Mouse (Mus musculus) embryonic facial prominence, embryonic 11.5 days (tissue): ENCODE results near the gene Olfr97. TPM values are rescaled to one million over a fixed set of nuclear protein-coding genes. Genes with fewer than 3 reads are reported as not detected.
A peak's percentile ranks its signal among the peaks of the same experiment; 100 is the strongest.

ENCODE experiments used
- ATAC-seq: fragments of 200-750 bp; cut with Nextera tagmentation; replicated peaks from 2 replicates; pipeline ENCODE4 v1.8.0; 2017; ENCODE audit warnings: low read depth; ENCODE audit not compliant: insufficient number of reproducible peaks, low FRiP score, low TSS enrichment
- DNase-seq: peaks from one replicate; pipeline ENCODE4 v3.0.0-alpha.2; 2015; ENCODE audit warnings: low spot score
- H3K27ac ChIP-seq: fragments of 300-500 bp; sonication (generic); replicated peaks from 2 replicates; pipeline ENCODE4 v1.5.1; 2014; ENCODE audit warnings: mild to moderate bottlenecking, low read depth, low read length, control low read depth
- H3K27me3 ChIP-seq: fragments of 300-500 bp; sonication (generic); 2 replicates; pipeline ENCODE4 v1.6.1; 2014; ENCODE audit warnings: mild to moderate bottlenecking, low read length, moderate library complexity, mixed read lengths; ENCODE audit not compliant: control insufficient read depth, insufficient read depth
- H3K36me3 ChIP-seq: fragments of 300-500 bp; sonication (generic); replicated peaks from 2 replicates; pipeline ENCODE4 v1.6.1; 2014; ENCODE audit warnings: low read depth, mild to moderate bottlenecking, low read length, moderate library complexity, mixed read lengths; ENCODE audit not compliant: control insufficient read depth, insufficient read depth
- H3K4me1 ChIP-seq: fragments of 300-500 bp; sonication (generic); 2 replicates; pipeline ENCODE4 v1.6.1; 2014; ENCODE audit warnings: low read length, mixed read lengths; ENCODE audit not compliant: control insufficient read depth, insufficient read depth
- H3K4me2 ChIP-seq: fragments of 300-500 bp; sonication (generic); 2 replicates; pipeline ENCODE4 v1.6.1; 2014; ENCODE audit warnings: low read depth, mild to moderate bottlenecking, control low read depth, low read length, moderate library complexity
- H3K4me3 ChIP-seq: fragments of 300-500 bp; sonication (generic); 2 replicates; pipeline ENCODE4 v1.5.1; 2014; ENCODE audit warnings: low read depth, low read length, control low read depth
- H3K9ac ChIP-seq: fragments of 300-500 bp; sonication (generic); replicated peaks from 2 replicates; pipeline ENCODE4 v1.6.1; 2014; ENCODE audit warnings: mild to moderate bottlenecking, control low read depth, low read length
- H3K9me3 ChIP-seq: fragments of 300-500 bp; sonication (generic); replicated peaks from 2 replicates; pipeline ENCODE4 v1.6.1; 2016; ENCODE audit warnings: mild to moderate bottlenecking, low read length, inconsistent platforms, mixed read lengths; ENCODE audit not compliant: control insufficient read depth
- WGBS: fragments of 180-500 bp; shearing (Covaris S2); extraction: QIAGEN DNeasy Blood & Tissue Kit; methylation state at CpG from one replicate; pipeline ENCODE4 v1.1.7; 2014; 5-methylcytosine and 5-hydroxymethylcytosine counted together
- polyA plus RNA-seq: library from polyadenylated mRNA; unstranded; fragments of >200 nt; fragmentation: Nextera tagmentation; extraction: Ambion mirVana; gene quantifications from 2 replicates; pipeline ENCODE4 v1.2.1, GENCODE M21; 2014

Olfr97 gene
- polyA plus RNA-seq, 1 experiment from 2014 or later, result not detected

DNA sequence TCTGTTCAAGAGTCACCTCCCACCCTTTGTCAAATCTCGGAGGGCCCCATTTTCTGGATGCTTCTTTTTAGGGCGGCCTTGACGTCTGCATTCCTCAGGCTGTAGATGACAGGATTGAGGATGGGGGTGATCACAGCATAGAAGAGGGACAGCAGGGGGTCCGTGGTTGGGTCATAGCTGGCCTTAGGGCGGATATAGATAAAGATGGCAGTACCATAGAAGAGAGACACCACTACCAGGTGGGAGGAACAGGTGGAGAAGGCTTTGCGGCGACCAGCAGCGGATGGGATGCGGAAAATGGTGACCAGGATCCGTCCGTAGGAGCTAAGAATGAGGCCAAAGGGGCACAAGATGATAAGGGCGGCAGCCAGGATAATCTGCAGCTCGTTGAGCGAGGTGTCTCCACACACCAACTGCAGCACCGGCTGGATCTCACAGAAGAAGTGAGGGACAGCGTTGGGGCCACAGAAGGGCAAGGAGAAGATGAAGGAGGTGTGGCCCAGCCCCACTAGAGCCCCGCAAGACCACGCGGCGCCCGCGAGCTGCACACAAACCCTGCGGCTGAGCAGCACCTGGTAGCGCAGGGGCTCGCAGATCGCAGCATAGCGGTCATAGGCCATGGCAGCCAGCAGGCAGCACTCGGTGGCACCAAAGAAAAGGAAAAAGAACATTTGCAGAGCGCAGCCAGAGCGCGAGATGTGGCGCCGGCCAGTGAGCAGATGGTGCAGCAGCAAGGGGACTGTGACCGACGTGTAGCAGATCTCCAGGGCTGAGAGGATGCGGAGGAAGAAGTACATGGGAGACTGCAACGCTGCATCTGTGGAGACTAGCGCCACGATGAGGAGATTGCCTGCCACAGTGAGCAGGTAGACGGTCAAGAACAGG lies 26.0 kb downstream of the Olfr97 start:
- Histone ChIP-seq H3K4me3 (peak overlapping the region; percentile 26), H3K9ac (no peak overlapping the region; the same call in 1 of the 2 replicates), H3K36me3 (no peaks in the 10 kb centered on the region), H3K4me1 (no peaks in the 10 kb centered on the region; the same call in 1 of the 2 replicates), H3K27ac (no peak overlapping the region), H3K9me3 (no peaks in the 10 kb centered on the region), H3K4me2 (peak overlapping the region; percentile 29), H3K27me3 (peaks cover 8% of the 10 kb centered on the region; the same call in 1 of the 2 replicates)
- 19% methylated on average over 40 of the region's 40 CpGs for WGBS
- ATAC-seq, result no peak
- DNase-seq, result no peak

DNA sequence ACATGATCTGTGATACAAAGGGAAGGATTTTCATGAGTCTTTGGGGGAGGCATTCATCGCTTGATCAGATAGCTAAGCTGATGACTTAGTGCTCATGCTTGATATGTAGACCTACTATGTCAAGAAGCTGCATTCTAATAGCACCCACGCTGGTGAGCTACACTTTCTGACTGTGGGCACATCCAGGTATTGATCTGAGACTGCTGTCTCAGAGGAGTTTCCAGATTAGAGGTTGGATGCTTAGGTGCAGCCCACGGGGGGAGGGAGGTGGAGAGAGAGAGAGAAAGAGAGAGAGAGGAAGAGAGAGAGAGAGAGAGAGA lies 33.3 kb downstream of the Olfr97 start:
- no peaks in the 10 kb centered on the region for H3K36me3 ChIP-seq
- H3K27ac ChIP-seq, result no peak overlapping the region
- H3K4me2 ChIP-seq, result no peak overlapping the region
- no peaks in the 10 kb centered on the region for H3K27me3 ChIP-seq
- 44% methylated on average over 3 of the region's 3 CpGs for WGBS
- no peak overlapping the region for H3K9ac ChIP-seq
- no peak for ATAC-seq
- no peaks in the 10 kb centered on the region for H3K4me1 ChIP-seq
- no peak overlapping the region for H3K4me3 ChIP-seq
- no peak for DNase-seq
- no peaks in the 10 kb centered on the region for H3K9me3 ChIP-seq

DNA sequence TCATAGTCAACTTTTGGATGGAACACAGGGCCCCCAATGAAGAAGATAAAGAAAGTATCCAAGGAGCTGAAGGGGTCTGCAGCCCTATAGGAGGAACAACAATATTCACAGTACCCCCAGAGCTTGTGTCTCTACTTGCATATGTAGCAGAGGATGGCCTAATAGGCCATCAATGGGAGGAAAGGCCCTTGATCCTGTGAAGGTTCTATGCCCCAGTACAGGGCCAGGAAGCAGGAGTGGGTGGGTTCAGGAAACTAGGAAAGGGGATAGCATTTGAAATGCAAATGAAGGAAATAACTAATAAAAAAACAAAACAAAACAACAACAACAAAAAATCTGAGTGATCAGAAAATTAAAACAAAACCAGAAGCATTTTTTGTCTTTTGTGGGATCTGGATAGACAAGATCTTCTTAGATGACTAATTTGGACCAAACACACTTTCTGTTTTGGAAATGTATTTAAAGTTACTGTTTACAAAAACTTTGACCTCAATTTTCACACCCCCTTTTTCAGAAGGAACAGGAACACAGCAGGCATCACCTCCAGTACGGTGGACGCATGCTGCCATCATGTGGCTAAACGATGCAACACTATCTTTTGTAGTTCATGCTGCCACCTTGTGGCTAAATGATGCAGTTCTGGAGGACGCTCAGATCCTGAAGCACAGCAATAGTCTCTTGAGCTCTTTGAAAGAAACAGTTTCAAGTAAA lies 33.8 kb downstream of the Olfr97 start:
- 0 out of 2 replicates have a peak, but pooled peaks have one; percentile 44 for ATAC-seq
- Histone ChIP-seq H3K4me2 (no peak overlapping the region), H3K9me3 (no peaks in the 10 kb centered on the region), H3K9ac (no peak overlapping the region), H3K27me3 (peaks cover under 1% of the 10 kb centered on the region; the same call in 1 of the 2 replicates), H3K36me3 (no peaks in the 10 kb centered on the region), H3K27ac (no peak overlapping the region), H3K4me3 (no peak overlapping the region), H3K4me1 (no peaks in the 10 kb centered on the region)
- WGBS, result 1% methylated on average over 4 of the region's 4 CpGs
- peak; percentile 88 for DNase-seq

DNA sequence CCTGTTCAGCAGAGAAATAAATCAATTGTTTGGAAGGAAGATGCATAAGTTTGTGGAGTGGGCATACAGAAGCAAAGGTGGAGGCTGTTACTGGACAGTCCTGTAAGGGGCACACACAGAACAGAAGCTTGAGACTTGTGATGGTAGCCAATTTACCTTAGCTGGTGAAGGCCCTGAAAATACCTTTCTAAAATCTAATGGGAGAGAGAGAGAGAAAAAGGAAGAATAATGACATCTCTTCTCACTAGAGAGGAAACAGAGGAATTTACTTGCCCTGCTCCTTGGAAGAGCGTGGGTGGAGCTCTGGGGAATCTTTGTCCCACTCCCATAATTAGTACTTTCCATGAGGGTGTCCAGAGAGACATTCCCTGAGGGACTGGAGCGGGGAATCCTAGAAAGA lies 36.2 kb downstream of the Olfr97 start, which contains the start of gene Olfr94:
TSS of gene Olfr94 (minus strand) at position 101 of the 400 bp plus-strand sequence.
- ATAC-seq (no peak), DNase-seq (no peak)
- H3K27me3 ChIP-seq, result peaks cover 13% of the 10 kb centered on the region
- H3K4me3 ChIP-seq, result no peak within 1 kb of the TSS
- no peak within 1 kb of the TSS for H3K9ac ChIP-seq
- 67% methylated on average over 2 of the region's 2 CpGs for WGBS
- peaks cover 2% of the 10 kb centered on the region; the same call in 1 of the 2 replicates for H3K4me1 ChIP-seq
- H3K4me2 ChIP-seq, result no peak within 1 kb of the TSS
- H3K9me3 ChIP-seq, result no peaks in the 10 kb centered on the region
- H3K36me3 ChIP-seq, result no peaks in the 10 kb centered on the region
- H3K27ac ChIP-seq, result no peak within 1 kb of the TSS

DNA sequence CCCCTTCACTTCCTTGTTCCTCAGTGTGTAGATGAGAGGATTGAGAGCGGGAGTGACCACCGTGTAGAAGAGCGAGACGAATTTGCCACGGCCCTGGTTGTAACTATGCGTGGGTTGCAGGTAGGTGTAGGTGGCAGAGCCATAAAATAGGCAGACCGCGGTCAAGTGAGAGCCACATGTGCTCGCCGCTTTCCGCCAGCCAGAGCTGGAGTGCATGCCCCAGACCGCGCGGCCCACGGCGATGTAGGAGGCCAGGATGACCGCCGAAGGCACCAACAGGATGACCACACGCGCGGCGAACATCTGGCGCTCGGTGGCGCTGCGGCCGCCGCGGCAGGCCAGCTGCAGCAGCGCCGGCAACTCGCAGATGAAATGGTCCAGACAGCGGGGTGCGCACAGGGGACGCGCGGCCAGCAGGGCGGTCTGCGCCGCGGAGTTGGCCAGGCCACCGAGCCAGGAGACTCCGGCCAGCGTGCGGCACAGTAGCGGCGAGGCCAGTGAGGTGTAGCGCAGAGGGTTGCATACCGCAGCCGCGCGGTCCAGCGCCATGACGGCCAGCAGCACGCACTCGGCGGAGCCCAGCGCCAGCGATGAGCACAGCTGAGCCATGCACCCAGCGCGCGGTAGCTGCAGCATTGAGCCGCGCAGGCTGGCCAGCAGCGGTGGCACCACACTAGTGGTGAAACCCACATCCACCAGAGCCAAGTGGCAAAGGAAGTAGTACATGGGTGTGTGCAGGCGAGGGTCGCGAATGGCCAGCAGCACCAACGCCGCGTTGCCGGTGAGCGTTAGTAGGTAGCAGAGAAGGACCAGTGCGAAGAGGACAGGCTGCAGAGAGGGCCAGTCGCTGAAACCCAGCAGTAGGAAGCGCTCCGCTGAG lies 40.0 kb downstream of the Olfr97 start:
- Histone ChIP-seq H3K9me3 (no peaks in the 10 kb centered on the region), H3K9ac (peak overlapping the region; percentile 53), H3K4me3 (peak overlapping the region; percentile 54), H3K4me1 (peaks cover 2% of the 10 kb centered on the region; the same call in 1 of the 2 replicates), H3K27me3 (peaks cover 13% of the 10 kb centered on the region), H3K4me2 (peak overlapping the region; percentile 93), H3K27ac (no peak overlapping the region), H3K36me3 (no peaks in the 10 kb centered on the region)
- ATAC-seq, result peak; percentile 96
- under 1% methylated on average over 76 of the region's 77 CpGs for WGBS
- peak; percentile 62 for DNase-seq

DNA sequence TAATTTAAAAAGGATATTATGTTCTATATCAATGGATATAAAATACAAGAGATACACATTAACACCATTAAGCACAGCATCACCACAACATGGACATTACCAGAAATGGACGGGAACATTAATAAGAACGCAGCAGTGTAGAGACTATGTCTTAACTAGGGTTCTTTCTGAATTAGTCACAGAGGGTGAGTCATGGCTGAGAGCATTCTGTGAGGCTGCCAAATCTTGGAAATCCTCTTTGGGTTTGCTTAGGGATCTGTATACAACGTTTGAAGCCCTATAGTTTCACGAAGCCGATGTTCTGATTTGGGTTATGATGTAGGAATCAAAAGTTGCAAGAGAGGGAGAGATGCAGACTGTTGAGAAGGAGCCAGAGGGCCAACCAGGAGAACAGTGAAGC lies 42.3 kb downstream of the Olfr97 start:
- WGBS, result 89% methylated on average over 5 of the region's 5 CpGs
- no peak for ATAC-seq
- Histone ChIP-seq H3K9ac (no peak overlapping the region), H3K4me1 (peaks cover 2% of the 10 kb centered on the region; the same call in 1 of the 2 replicates), H3K27ac (no peak overlapping the region), H3K27me3 (peaks cover 13% of the 10 kb centered on the region), H3K4me3 (no peak overlapping the region), H3K9me3 (no peaks in the 10 kb centered on the region), H3K36me3 (no peaks in the 10 kb centered on the region), H3K4me2 (no peak overlapping the region)
- DNase-seq, result no peak

DNA sequence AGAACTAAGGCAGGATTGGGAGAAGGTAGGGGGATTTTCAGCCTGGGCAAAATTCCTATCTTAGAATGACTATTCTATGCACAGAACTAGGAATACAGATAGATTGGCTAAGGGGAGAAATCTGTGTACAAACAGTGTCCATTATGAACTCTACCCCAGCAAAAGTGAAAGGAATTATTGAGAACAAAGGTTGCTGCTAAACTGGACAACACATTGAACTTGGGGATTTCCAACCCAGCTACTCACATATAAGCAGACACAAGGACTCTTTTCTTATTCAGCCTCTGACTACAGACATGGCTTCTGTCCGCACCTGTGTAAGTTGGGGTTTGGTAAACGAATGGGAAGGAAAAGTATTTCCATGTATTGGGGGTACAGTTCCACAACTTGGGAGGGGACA lies 43.5 kb downstream of the Olfr97 start, which contains the start of gene Ubd:
TSS of gene Ubd (plus strand) at position 237 of the 400 bp plus-strand sequence.
- ATAC-seq, result no peak
- H3K4me3 ChIP-seq, result no peak within 1 kb of the TSS
- no peak within 1 kb of the TSS for H3K4me2 ChIP-seq
- peaks cover 13% of the 10 kb centered on the region for H3K27me3 ChIP-seq
- H3K27ac ChIP-seq, result no peak within 1 kb of the TSS
- DNase-seq, result no peak
- WGBS, result 81% methylated on average over 2 of the region's 2 CpGs
- peaks cover 2% of the 10 kb centered on the region; the same call in 1 of the 2 replicates for H3K4me1 ChIP-seq
- H3K9ac ChIP-seq, result no peak within 1 kb of the TSS
- no peaks in the 10 kb centered on the region for H3K9me3 ChIP-seq
- no peaks in the 10 kb centered on the region for H3K36me3 ChIP-seq
